Comparison of ENCODE assay signal across 23 mouse cellular contexts in the genomic region with DNA sequence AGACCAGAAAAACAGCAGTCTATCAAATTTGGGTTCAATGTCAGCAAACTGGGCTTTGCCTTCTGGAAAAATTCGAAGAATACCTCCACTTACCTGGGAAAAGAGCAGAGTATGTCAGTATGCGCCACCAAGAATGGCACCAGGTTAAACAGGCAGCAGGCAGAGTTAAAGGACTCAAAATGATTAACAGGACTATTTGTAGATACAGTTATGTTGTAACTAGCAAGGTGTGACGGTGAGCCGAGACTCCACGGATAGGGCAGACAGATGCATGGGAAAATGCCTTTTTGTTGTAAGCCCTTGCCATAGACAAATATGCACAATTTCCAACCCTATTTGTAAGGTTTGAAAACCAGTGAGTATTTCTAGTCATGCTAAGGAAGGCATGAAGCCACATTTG.
"Had no signal": no experiment of that assay in that cellular context is flagged by ENCODE, and none has a peak within 500 bp of the region (broad histone marks: within the 10 kb centered on the region; RNA-seq: fewer than 3 reads in every experiment).

No protein-coding gene starts in this region.

- H3K4me1 ChIP-seq: intestine, embryonic 15.5 days; limb, embryonic 10.5 days; lung, embryonic 15.5 days; midbrain, embryonic 13.5 days; neural tube, embryonic 13.5 days; stomach, embryonic 15.5 days had no signal

- H3K4me2 ChIP-seq: intestine, embryonic 15.5 days; limb, embryonic 13.5 days; liver, embryonic 12.5 days; liver, embryonic 15.5 days; lung, embryonic 15.5 days; midbrain, embryonic 13.5 days; neural tube, embryonic 13.5 days; stomach, embryonic 15.5 days had no signal

- H3K9me3 ChIP-seq: intestine, embryonic 15.5 days; limb, embryonic 10.5 days; limb, embryonic 13.5 days; liver, embryonic 12.5 days; liver, embryonic 15.5 days; lung, embryonic 15.5 days; midbrain, embryonic 10.5 days; midbrain, embryonic 13.5 days; neural tube, embryonic 13.5 days; stomach, embryonic 15.5 days had no signal

- H3K27ac ChIP-seq: intestine, embryonic 15.5 days; kidney, postnatal 0 days; limb, embryonic 10.5 days; limb, embryonic 13.5 days; liver, embryonic 12.5 days; liver, embryonic 15.5 days; lung, embryonic 15.5 days; midbrain, embryonic 10.5 days; midbrain, embryonic 13.5 days; neural tube, embryonic 13.5 days; stomach, embryonic 15.5 days had no signal

- ATAC-seq: intestine, embryonic 15.5 days; liver, embryonic 12.5 days; midbrain, embryonic 13.5 days; midbrain, embryonic 16.5 days had no signal

- H3K27me3 ChIP-seq: intestine, embryonic 15.5 days; limb, embryonic 13.5 days; liver, embryonic 12.5 days; liver, embryonic 15.5 days; lung, embryonic 15.5 days; megakaryocyte, embryonic 14.5 days; midbrain, embryonic 13.5 days; neural tube, embryonic 13.5 days; stomach, embryonic 15.5 days had no signal

- H3K4me3 ChIP-seq: intestine, embryonic 15.5 days; limb, embryonic 10.5 days; limb, embryonic 13.5 days; liver, embryonic 12.5 days; liver, embryonic 15.5 days; lung, embryonic 15.5 days; megakaryocyte, embryonic 14.5 days; midbrain, embryonic 10.5 days; midbrain, embryonic 13.5 days; myocyte; neural tube, embryonic 13.5 days; stomach, embryonic 15.5 days had no signal

- DNase-seq: layer of hippocampus, postnatal 36 days; liver; lung, adult 18-20 months; lung, postnatal 10 days; lung, postnatal 36 days; retina, postnatal 1 day; right cerebral cortex, postnatal 25 days; spleen, adult 18-20 months; thymus, postnatal 25 days had no signal

- H3K9ac ChIP-seq: intestine, embryonic 15.5 days; limb, embryonic 13.5 days; liver, embryonic 12.5 days; liver, embryonic 15.5 days; lung, embryonic 15.5 days; midbrain, embryonic 13.5 days; neural tube, embryonic 13.5 days; stomach, embryonic 15.5 days had no signal
